Mouse (Mus musculus) forebrain, embryonic 14.5 days (tissue): ENCODE data around the gene Gm28363. TPM values are rescaled to one million over a fixed set of nuclear protein-coding genes. Genes with fewer than 3 reads are reported as not detected.
"Not testable (repeated sequence)": the region's sequence is repeated elsewhere in the genome, so short reads cannot be mapped to it uniquely, and the experiment has no call there.

Experiments used
- ATAC-seq: fragments of 200-750 bp; cut with Nextera tagmentation; 2 replicates; pipeline ENCODE4 v1.8.0; 2017; ENCODE audit warnings: mild to moderate bottlenecking, moderate library complexity
- DNase-seq: peaks from one replicate; pipeline ENCODE4 v3.0.0-alpha.2; 2015; ENCODE audit warnings: low spot score
- H3K27ac ChIP-seq: fragments of 300-500 bp; sonication (generic); 2 replicates; pipeline ENCODE4 v1.5.1; 2014; ENCODE audit warnings: low read depth, mild to moderate bottlenecking, control low read depth, low read length, moderate library complexity
- H3K27me3 ChIP-seq: fragments of 300-500 bp; sonication (generic); replicated peaks from 2 replicates; pipeline ENCODE4 v1.6.1; 2014; ENCODE audit warnings: low read length, control low read depth, mixed read lengths; ENCODE audit not compliant: control insufficient read depth, insufficient read depth
- H3K36me3 ChIP-seq: fragments of 300-500 bp; sonication (generic); 2 replicates; pipeline ENCODE4 v1.6.1; 2014; ENCODE audit warnings: low read length, control low read depth; ENCODE audit not compliant: control insufficient read depth, insufficient read depth
- H3K4me1 ChIP-seq: fragments of 300-500 bp; sonication (generic); 2 replicates; pipeline ENCODE4 v1.6.1; 2014; ENCODE audit warnings: antibody characterized with exemption, low read length, control low read depth; ENCODE audit not compliant: control insufficient read depth, insufficient read depth
- H3K4me2 ChIP-seq: fragments of 300-500 bp; sonication (generic); 2 replicates; pipeline ENCODE4 v1.6.1; 2014; ENCODE audit warnings: mild to moderate bottlenecking, control low read depth, low read length
- H3K4me3 ChIP-seq: fragments of 300-500 bp; sonication (generic); 2 replicates; pipeline ENCODE4 v1.5.1; 2014; ENCODE audit warnings: low read depth, low read length, control low read depth
- H3K9ac ChIP-seq: fragments of 300-500 bp; sonication (generic); 2 replicates; pipeline ENCODE4 v1.6.1; 2014; ENCODE audit warnings: mild to moderate bottlenecking, low read length, control low read depth, moderate library complexity
- H3K9me3 ChIP-seq: fragments of 300-500 bp; sonication (generic); replicated peaks from 2 replicates; pipeline ENCODE4 v1.6.1; 2016; ENCODE audit warnings: low read length, control low read depth, mixed read lengths; ENCODE audit not compliant: control insufficient read depth
- WGBS: fragments of 180-500 bp; shearing (Covaris S2); extraction: QIAGEN DNeasy Blood & Tissue Kit; methylation state at CpG from one replicate; pipeline ENCODE4 v1.1.7; 2014; 5-methylcytosine and 5-hydroxymethylcytosine counted together
- polyA plus RNA-seq: library from polyadenylated mRNA; unstranded; fragments of >200 nt; fragmentation: Nextera tagmentation; extraction: Ambion mirVana; gene quantifications from 2 replicates; pipeline ENCODE4 v1.2.1, GENCODE M21; 2014

The Gm28363 gene
- not detected in 2 replicates for polyA plus RNA-seq

DNA sequence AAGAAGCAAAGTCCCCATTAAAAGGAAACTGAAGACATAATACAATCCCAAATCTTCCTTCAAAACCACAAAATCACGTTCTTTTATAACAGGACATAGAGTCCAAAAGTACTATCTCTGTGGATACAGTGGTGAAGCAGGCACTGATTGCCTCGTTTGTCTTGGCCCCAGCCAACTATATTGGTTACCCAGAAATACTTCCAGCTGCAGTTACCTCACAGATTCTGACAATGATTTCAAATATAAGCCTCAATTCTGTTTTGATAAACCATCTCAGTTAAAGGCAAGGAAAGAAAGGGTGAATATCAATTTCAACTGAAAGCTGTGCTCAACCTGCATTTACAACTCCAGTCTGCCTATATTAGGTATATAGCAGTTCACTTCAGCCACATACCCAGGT lies at the start of gene Gm28363:
TSS of gene Gm28363 (plus strand) at position 301 of the 400 bp plus-strand sequence.
- H3K4me3 ChIP-seq, ATAC-seq, DNase-seq, H3K9me3 ChIP-seq, H3K9ac ChIP-seq, H3K4me1 ChIP-seq, H3K27me3 ChIP-seq, H3K27ac ChIP-seq, H3K4me2 ChIP-seq, H3K36me3 ChIP-seq: not testable (repeated sequence)
- WGBS: 67% methylated on average over 2 of the region's 2 CpGs

DNA sequence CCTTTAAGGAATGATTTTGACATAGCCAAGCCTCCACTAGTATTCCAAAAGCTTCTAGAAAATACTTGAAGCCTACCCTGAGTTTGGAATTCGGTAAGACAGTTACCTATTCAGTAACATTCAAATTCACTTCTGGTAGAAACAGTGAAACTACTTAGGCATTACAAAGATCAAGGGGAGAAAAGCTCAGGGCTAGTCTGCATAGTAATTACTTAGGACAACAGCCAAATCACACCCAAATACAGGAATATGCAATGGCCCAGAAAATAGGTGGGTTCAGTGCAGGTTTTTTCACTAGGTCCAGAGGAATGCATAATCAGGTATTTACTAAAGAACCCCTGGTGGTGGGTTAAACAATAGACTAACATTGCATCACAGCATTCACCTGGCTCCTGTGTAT lies 46.7 kb upstream of the Gm28363 start:
- not testable (repeated sequence) for H3K9me3 ChIP-seq, H3K4me1 ChIP-seq, DNase-seq, H3K4me3 ChIP-seq, H3K36me3 ChIP-seq, ATAC-seq, H3K9ac ChIP-seq, H3K27me3 ChIP-seq, H3K4me2 ChIP-seq, H3K27ac ChIP-seq
- WGBS: 51% methylated on average over 1 of the region's 1 CpGs

Other genes starting within 250 kb of the Gm28363 start
- not detected in 2 replicates for gene B020011L13Rik, start 84.0 kb downstream of the Gm28363 start, polyA plus RNA-seq
- gene Gm28360, start 132.9 kb downstream of the Gm28363 start, polyA plus RNA-seq: not detected in 2 replicates
- gene Gm28168, start 230.9 kb downstream of the Gm28363 start, polyA plus RNA-seq: not detected in 2 replicates